Mouse (Mus musculus) heart, postnatal 25 days (tissue): ENCODE results near the gene Polk. TPM values are rescaled to one million over a fixed set of nuclear protein-coding genes. Genes with fewer than 3 reads are reported as not detected.

ENCODE experiments used
- DNase-seq: peaks from one replicate; pipeline ENCODE4 v3.0.0; 2022; ENCODE audit warnings: low spot score
- intact Hi-C: fragments of 180-260 bp; cut with DNase I; formaldehyde crosslinking; loops from one replicate; pipeline ENCODE4 v1.15.1; 2025
- total RNA-seq, 2 experiments: library from RNA; stranded (reverse); gene quantifications; 2 replicates each; pipeline ENCODE4 v1.2.3; 2021

The Polk gene
- total RNA-seq, 2 experiments from 2014 or later: 5.6 to 5.9 TPM

- intact Hi-C loops: no loop called here
- no peak for DNase-seq
These were observed 65.2 kb downstream of the Polk start for GRCm38 (mm10) chr13:96477226-96477625.

GRCm38 (mm10) chr13:96470957-96471356 lies 71.4 kb downstream of the Polk start, which contains the start of gene Ankdd1b:
Gene Ankdd1b (minus strand): TSS chr13:96471198.
- DNase-seq: no peak
- intact Hi-C loops: no loop called here

DNA sequence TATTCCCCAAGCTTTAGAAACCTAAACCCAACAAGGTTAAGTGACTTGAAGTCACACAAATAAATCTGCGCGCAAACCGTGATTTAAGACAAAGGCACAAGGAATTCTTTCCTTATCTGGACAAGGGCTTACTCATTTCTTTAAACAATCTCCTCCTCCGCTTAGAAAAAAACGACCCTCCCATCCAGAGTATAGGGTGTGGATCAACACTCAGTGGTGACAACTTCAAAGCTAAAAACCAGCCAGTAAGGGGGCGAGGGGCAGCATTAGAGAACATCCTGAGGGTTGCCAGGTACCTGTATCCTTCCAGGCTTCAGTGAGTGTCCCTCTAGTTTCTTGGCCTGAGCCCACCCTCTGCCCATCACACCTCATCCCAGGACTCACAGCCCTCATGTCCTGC lies 71.8 kb downstream of the Polk start:
- intact Hi-C loops: no loop called here
- no peak for DNase-seq

DNA sequence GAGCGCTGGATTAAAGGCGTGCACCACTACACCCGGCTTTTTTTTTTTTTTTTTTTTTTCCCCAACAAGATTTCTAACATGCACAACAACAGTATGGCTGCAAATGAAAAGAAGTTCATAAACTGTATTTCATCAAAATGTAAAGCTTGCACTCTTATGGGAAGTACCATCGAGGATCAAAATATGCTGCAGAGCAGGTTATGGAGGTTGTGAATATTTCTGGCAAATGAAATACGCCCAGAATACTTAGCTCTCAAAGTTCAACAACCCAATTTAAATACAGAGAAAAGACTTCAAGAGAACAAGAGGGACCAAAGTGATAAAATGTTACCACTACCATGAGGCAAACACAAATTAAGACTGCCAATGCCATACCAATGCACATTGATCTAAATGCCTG lies 73.7 kb downstream of the Polk start:
- no peak for DNase-seq
- intact Hi-C loops: no loop called here

- intact Hi-C loops: no loop called here
- no peak for DNase-seq
These were observed 77.1 kb downstream of the Polk start for GRCm38 (mm10) chr13:96465315-96465714.

GRCm38 (mm10) chr13:96462644-96463043 lies 79.7 kb downstream of the Polk start:
- intact Hi-C loops: no loop called here
- DNase-seq: no peak

DNA sequence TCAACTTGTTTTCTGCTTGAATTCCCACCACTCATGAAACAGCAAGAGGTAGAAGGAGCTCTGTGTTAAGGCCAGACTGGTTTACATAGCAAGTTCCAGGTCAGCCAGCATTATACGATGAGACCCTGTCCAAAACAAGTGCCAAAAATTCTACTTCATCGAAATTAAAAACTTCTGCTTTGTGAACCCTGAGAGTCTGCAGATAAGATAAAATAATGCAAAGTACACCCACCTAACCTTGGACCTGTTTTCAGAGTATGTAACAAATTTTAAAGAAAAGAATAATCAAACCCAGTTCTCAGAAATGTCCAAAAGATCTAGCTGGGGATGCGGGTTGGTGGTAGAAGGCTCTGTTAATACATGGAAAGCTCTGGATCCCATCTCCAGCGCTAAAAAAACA lies 83.8 kb downstream of the Polk start:
- intact Hi-C loops: no loop called here
- DNase-seq: no peak

- DNase-seq: no peak
- intact Hi-C loops: no loop called here
These were observed 84.4 kb downstream of the Polk start for GRCm38 (mm10) chr13:96458018-96458417.

GRCm38 (mm10) chr13:96457566-96457965 lies 84.8 kb downstream of the Polk start:
- DNase-seq: no peak

DNA sequence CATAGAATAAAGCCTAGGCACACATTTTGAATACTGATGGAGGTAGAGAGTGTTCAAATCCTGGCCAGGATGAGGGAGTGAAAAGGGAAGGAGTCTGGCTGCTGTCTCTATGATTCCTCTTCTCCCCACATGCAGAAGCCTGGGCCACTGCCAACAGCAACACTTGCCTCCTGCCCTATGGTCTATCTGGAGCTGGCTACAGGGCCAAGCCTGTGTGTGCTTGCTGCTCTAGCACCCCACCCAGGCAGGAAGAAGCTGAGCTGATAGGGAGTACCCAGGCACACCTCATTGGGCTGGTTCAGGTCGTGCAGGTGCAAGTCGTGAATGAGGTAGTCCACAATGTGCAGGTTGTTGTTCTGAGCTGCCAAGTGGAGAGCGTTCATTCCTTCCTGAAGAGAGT lies 88.1 kb downstream of the Polk start:
- intact Hi-C loops: no loop called here
- peak; percentile 4 for DNase-seq

More at GRCm38 (mm10) chr13:96457566-96457965, 84.8 kb downstream of the Polk start:
- intact Hi-C loops: no loop called here

GRCm38 (mm10) chr13:96452621-96453020 lies 89.8 kb downstream of the Polk start:
- intact Hi-C loops: no loop called here
- DNase-seq: no peak

DNA sequence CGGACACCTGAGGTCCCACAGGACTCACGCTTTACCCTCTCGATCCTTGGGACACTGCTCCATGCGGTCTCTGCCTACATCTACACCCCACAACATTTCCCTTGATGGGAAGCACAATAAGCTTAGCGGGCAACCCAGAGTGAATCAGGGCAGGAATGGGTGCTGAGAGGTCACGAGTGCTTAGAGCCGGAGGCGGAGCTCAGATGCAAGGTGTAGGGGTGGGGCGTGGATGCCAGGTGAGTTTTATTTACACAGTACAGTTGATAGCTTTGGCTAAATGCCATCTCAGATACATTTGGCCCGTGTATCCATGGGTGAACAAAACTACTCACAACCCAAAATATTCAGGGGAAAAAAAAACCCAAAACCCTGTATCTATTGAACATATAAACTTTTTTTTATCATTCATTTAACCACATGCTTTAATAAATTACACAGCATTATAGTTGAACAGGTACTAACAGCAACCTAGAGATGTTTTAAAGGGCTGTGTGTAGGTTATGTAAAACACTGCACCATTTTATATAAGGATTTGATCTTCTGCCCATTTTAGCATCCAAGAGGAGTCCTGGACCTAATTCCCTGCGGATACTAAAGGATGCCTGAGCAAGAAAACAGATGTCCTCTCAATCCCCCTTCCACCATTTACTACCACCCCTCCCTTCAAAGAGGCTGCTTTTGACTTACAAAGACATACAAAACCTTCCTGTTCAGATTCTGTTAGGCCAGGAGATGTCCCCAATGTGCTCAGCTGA lies 90.8 kb downstream of the Polk start:
- DNase-seq: no peak
- intact Hi-C loops: no loop called here

GRCm38 (mm10) chr13:96450869-96451268 lies 91.5 kb downstream of the Polk start:
- intact Hi-C loops: no loop called here
- peak; percentile 23 for DNase-seq

GRCm38 (mm10) chr13:96450205-96450856 lies 92.0 kb downstream of the Polk start:
- intact Hi-C loops: no loop called here
- DNase-seq: no peak

DNA sequence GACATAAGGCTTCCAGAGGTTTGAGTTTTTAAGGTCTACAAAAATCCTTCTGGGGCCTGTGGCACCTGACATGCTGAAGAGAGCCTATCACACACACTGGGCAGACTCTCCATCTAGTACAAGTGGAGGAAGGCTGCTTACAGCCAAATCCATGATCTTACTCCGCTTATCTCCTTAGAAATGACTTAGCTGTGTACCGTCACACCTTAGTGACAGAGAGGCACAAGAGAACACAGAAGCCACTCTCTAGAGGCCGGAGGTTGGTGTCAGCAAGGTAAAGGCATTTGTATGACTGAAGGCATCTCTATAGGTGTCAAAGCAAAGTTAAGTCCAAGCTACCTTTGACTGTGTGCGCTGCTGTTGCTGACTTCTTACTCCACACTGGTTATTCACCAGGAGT lies 101.9 kb downstream of the Polk start:
- intact Hi-C loops: no loop called here
- DNase-seq: no peak

- intact Hi-C loops: loop anchor here (10.0 kb wide), 1 partner anchor 68 kb away; no protein-coding TSS in a partner anchor
- DNase-seq: no peak
These were observed 105.5 kb downstream of the Polk start for GRCm38 (mm10) chr13:96436921-96437320.

- intact Hi-C loops: loop anchor here (10.0 kb wide), 1 partner anchor 69 kb away; no protein-coding TSS in a partner anchor
- no peak for DNase-seq
These were observed 106.6 kb downstream of the Polk start for GRCm38 (mm10) chr13:96435793-96436192.

DNA sequence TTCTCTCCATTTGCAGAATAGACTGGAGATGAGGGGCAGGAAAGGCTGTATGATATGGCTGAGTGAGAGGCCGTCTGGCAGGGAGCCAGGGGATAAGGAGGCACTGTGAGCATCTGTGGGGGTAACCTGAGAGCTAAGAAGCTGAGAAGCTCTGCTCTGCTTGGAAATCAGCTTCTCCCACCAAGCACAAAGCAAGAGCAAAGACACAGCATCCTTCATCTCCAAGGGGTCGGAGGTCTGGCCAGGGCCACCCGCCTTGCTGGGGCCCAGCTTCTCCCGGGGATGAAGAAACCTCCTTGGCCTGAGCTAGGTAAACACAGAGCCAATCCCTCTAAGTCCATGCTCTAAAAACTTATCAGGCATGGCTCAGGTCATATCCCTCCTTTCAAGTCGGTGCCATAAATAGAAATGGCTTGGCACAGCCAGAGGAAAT lies 107.5 kb downstream of the Polk start:
- intact Hi-C loops: loop anchor here (10.0 kb wide), 1 partner anchor 70 kb away; no protein-coding TSS in a partner anchor
- DNase-seq: no peak

GRCm38 (mm10) chr13:96433648-96434190 lies 108.7 kb downstream of the Polk start:
- no peak for DNase-seq
- intact Hi-C loops: loop anchor here (10.0 kb wide), 1 partner anchor 71 kb away; no protein-coding TSS in a partner anchor

DNA sequence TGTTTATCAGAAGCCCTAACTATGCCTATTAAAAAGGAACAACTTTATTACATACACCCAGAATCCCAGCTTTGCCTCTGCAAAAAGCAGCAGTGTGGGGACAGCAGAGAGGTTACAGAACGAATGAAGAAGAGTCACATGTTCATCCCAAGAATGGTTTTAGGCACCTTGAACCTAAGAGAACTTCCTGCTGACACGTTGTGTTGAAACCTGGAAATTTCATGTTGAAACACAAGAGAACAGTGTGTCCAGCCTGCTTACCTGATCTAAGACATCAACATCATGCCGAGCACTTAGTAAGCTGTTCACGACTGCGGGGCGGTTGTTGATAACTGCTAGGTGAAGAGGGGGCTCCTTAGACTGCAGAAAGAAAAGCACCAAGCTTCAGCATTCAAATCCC lies 109.3 kb downstream of the Polk start:
- no peak for DNase-seq
- intact Hi-C loops: loop anchor here (10.0 kb wide), 1 partner anchor 72 kb away; no protein-coding TSS in a partner anchor

DNA sequence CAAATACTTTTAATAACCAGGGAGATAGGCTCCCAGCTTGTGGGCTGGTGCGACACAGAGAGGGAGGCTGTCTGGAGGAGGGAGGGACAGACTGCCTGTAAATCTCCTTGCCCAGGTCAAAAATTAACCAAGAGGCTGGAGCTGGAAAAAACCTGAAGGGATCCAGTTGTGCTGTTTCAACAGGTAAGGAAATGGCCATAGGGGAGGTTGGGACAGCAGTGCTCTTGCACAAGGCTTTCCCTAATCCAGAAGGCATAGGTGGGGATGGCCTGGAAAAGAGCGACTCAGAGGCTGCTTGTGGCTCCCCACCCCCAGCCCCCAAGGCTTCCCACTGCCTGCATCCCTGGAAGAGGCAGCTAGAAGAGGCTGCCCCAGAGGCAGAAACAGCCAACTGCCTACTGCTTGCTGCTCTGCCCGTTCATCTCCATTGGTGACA lies 110.0 kb downstream of the Polk start:
- intact Hi-C loops: loop anchor here (10.0 kb wide), 1 partner anchor 72 kb away; no protein-coding TSS in a partner anchor
- DNase-seq: no peak
